Mouse (Mus musculus): ENCODE data around the gene Ankrd34c.

DNA sequence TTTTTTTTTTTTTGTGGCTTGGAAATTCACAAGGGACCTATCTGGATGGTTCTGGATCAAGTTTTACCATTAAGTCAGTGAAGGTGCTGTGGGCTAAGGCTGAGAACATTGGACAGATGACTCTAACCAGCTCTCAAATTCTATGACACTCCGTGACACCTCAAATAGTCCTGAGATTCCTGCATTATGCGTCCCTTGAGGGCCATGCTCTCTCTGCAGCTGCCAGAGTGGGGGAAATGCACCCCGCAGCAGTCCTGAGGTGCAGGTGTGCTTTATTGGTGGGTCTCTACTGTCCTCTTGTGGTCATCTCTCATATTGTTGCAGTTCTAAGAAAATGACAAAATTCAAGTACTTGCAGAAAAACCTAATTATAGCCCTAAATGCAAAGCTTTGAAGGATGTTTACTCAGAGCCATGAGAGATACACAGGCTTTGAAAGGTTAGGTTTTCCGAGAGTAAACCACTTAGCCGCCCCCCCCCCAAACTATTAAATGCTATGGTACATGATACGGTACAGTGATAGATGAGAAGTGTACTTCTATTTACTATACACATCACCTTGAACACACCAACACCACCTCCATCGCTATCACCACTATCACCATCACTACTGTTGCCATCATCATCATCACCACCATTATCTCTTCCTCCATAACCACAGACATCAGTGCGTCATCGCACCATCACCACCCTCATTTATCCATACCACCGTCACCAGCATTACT, 50.6 kb downstream of the Ankrd34c start:
- TF ChIP-seq CTCF (IDR thresholded peaks at IDR 0.05; ENCODE audit: low read depth, low read length) (peak; percentile 35), POLR2A (IDR thresholded peaks at IDR 0.05; ENCODE audit: insufficient read depth, low read length) (no peak), EP300 (IDR thresholded peaks at IDR 0.05; ENCODE audit: insufficient read depth, low read depth, low read length) (no peak)
